9 mouse cellular contexts compared by ENCODE assay signal in the genomic region with DNA sequence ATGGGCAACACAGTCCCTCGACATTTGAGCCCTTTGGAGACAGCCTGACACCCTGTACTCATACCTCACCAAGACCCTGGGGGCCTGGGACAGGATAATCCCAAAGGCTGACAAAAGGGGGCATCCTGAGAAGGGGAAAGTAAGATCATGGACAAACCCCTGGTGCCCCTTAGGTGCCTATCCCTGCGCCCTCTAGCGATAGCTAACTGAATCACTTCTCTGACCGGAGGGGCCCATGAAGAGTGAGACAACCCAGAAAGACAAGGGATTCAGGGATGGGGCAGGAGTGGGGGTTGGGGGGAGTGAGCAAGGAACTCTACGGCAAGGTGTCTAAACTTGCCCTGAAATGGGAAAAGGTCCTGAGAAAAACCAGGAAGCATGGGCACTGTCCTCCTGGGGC. TPM values are rescaled to one million over a fixed set of nuclear protein-coding genes. Genes with fewer than 3 reads are reported as not detected.
A peak's percentile ranks its signal among the peaks of the same experiment; 100 is the strongest.
DNase-seq lines count a peak whose midpoint lies in the region; ATAC-seq and TF ChIP-seq lines count a peak whose summit lies in the region.
"Had no signal": no experiment of that assay in that cellular context is flagged by ENCODE, and none has a peak within 500 bp of the region (broad histone marks: within the 10 kb centered on the region; RNA-seq: fewer than 3 reads in every experiment).

No protein-coding gene starts in this region.

- H3K4me3 ChIP-seq in kidney, postnatal 0 days (replicated peaks; ENCODE audit: low read depth, low read length), result no peak overlapping the region
- no peak overlapping the region for H3K4me3 ChIP-seq in kidney, embryonic 16.5 days (ENCODE audit: low read length)
- H3K4me3 ChIP-seq in limb, embryonic 15.5 days, result no peak overlapping the region
- H3K4me3 ChIP-seq: neural tube, embryonic 13.5 days had no signal

- H3K27me3 ChIP-seq in kidney, postnatal 0 days (ENCODE audit: insufficient read depth, low read length), result peaks cover 45% of the 10 kb centered on the region
- H3K27me3 ChIP-seq in kidney, embryonic 16.5 days (ENCODE audit: insufficient read depth, low read length), result peaks cover 95% of the 10 kb centered on the region
- peaks cover 20% of the 10 kb centered on the region; the same call in 1 of the 2 replicates for H3K27me3 ChIP-seq in limb, embryonic 15.5 days

- no peaks in the 10 kb centered on the region for H3K9me3 ChIP-seq in kidney, postnatal 0 days (replicated peaks; ENCODE audit: low read length)
- no peaks in the 10 kb centered on the region for H3K9me3 ChIP-seq in kidney, embryonic 16.5 days (ENCODE audit: low read length)
- H3K9me3 ChIP-seq in limb, embryonic 15.5 days, result no peaks in the 10 kb centered on the region
- H3K9me3 ChIP-seq: neural tube, embryonic 13.5 days had no signal

- peak; percentile 25 to 44 for DNase-seq in cerebellum, adult 18-20 months
- DNase-seq in kidney, postnatal 0 days (ENCODE audit: low spot score), result peak; percentile 55
- DNase-seq in R1 (ENCODE audit: low read depth, low spot score), result peak; percentile 62
- no peak for DNase-seq in frontal cortex, postnatal 25 days (ENCODE audit: low spot score in 2 of 2)

- WGBS in kidney, postnatal 0 days, result 13% methylated on average over 5 of the region's 5 CpGs
- 15% methylated on average over 5 of the region's 5 CpGs for WGBS in kidney, embryonic 16.5 days
- 15% methylated on average over 5 of the region's 5 CpGs for WGBS in limb, embryonic 15.5 days

- peaks cover 10% of the 10 kb centered on the region; the same call in 1 of the 2 replicates for H3K4me1 ChIP-seq in kidney, postnatal 0 days (replicated peaks; ENCODE audit: insufficient read depth, low read length)
- H3K4me1 ChIP-seq in kidney, embryonic 16.5 days (ENCODE audit: insufficient read depth, low read length), result peaks cover 12% of the 10 kb centered on the region
- H3K4me1 ChIP-seq in limb, embryonic 15.5 days, result peaks cover 72% of the 10 kb centered on the region

- ATAC-seq in cerebellum, adult (ENCODE audit: insufficient number of reproducible peaks, low FRiP score, low TSS enrichment), result no peak
- ATAC-seq in kidney, postnatal 0 days (replicated peaks; ENCODE audit: low FRiP score, low read depth), result no peak
- no peak for ATAC-seq in kidney, embryonic 16.5 days (ENCODE audit: low FRiP score, low TSS enrichment)
- ATAC-seq in limb, embryonic 15.5 days (ENCODE audit: insufficient number of reproducible peaks, low FRiP score, low TSS enrichment, low read depth), result no peak
- no peak for ATAC-seq in inflammation-experienced regulatory T-cells, adult 6 months

- no peaks in the 10 kb centered on the region for H3K36me3 ChIP-seq in kidney, postnatal 0 days (ENCODE audit: insufficient read depth, low read length)
- no peaks in the 10 kb centered on the region for H3K36me3 ChIP-seq in kidney, embryonic 16.5 days (ENCODE audit: insufficient read depth, low read length)
- peaks cover 34% of the 10 kb centered on the region for H3K36me3 ChIP-seq in limb, embryonic 15.5 days
- H3K36me3 ChIP-seq: neural tube, embryonic 13.5 days had no signal

- H3K27ac ChIP-seq in kidney, postnatal 0 days, result no peak overlapping the region
- no peak overlapping the region for H3K27ac ChIP-seq in kidney, embryonic 16.5 days (ENCODE audit: low read length)
- peak overlapping the region; percentile 17; the same call in 1 of the 2 replicates for H3K27ac ChIP-seq in limb, embryonic 15.5 days
- H3K27ac ChIP-seq: neural tube, embryonic 13.5 days had no signal

- peak; percentile 72 for TF ChIP-seq CTCF in kidney, postnatal 0 days (IDR thresholded peaks at IDR 0.05; ENCODE audit: low read depth)

- no peak overlapping the region for H3K4me2 ChIP-seq in kidney, postnatal 0 days (ENCODE audit: low read length)
- H3K4me2 ChIP-seq in kidney, embryonic 16.5 days (replicated peaks; ENCODE audit: low read depth, low read length), result no peak overlapping the region
- no peak overlapping the region for H3K4me2 ChIP-seq in limb, embryonic 15.5 days
- H3K4me2 ChIP-seq: neural tube, embryonic 13.5 days had no signal

- no peak overlapping the region for H3K9ac ChIP-seq in kidney, postnatal 0 days (ENCODE audit: low read depth, low read length)
- no peak overlapping the region for H3K9ac ChIP-seq in kidney, embryonic 16.5 days (replicated peaks; ENCODE audit: low read length)
- H3K9ac ChIP-seq in limb, embryonic 15.5 days, result no peak overlapping the region
- H3K9ac ChIP-seq: neural tube, embryonic 13.5 days had no signal

RNA-seq across cellular contexts. Expression of a gene that starts 14.8 kb away (rescaled TPM):
- 2.9 and 3.2 TPM in 2 replicates for polyA plus RNA-seq in kidney, postnatal 0 days (2015; fragmentation: Nextera tagmentation; extraction: Ambion mirVana)
- 4.7 and 5.3 TPM in 2 replicates for polyA plus RNA-seq in kidney, embryonic 16.5 days (2015; fragmentation: Nextera tagmentation; extraction: Ambion mirVana)
- polyA plus RNA-seq in limb, embryonic 15.5 days (2015; fragmentation: Nextera tagmentation; extraction: Ambion mirVana), result 16.0 and 17.2 TPM in 2 replicates
- polyA plus RNA-seq in inflammation-experienced regulatory T-cells, adult 6 months (2017; shearing (Covaris generic)), result under 1 TPM in 2 of 3 experiments, not detected in 1; 0.63 to 0.74 TPM

Comparison
In these comparisons a context has a peak if more than half of its experiments do, and no peak if none do; other contexts are left out.
1. DNase-seq: peak in cerebellum, adult 18-20 months (2 of 2), kidney, postnatal 0 days (single experiment) and R1 (single experiment); none in frontal cortex, postnatal 25 days (0 of 2).